Mouse (Mus musculus) frontal cortex, postnatal 14 days (tissue): ENCODE measurements at regions not wholly inside any gene's neighbourhood (a gene's known extent, or its start where the extent isn't known, plus 50 kb on each side); places are given as distances from the start of the nearest gene placed in this dataset.

Source experiments
- DNase-seq, 2 experiments: peaks; one replicate each; pipeline ENCODE4 v3.0.0; 2022; ENCODE audit warnings: low spot score in 2 of 2

- DNase-seq, result no peak
These were observed 251.6 kb downstream of the Kcnj3 start for GRCm38 (mm10) chr2:55687345-55687744.

GRCm38 (mm10) chr2:55692902-55693870, 257.4 kb downstream of the Kcnj3 start:
- DNase-seq, result peak; percentile 8 to 20

GRCm38 (mm10) chr2:55699705-55700104, 263.9 kb downstream of the Kcnj3 start:
- no peak for DNase-seq
